Mouse (Mus musculus) neural tube, embryonic 11.5 days (tissue): ENCODE measurements at regions not wholly inside any gene's neighbourhood (a gene's known extent, or its start where the extent isn't known, plus 50 kb on each side); places are given as distances from the start of the nearest gene placed in this dataset.
"Not testable (repeated sequence)": the region's sequence is repeated elsewhere in the genome, so short reads cannot be mapped to it uniquely, and the experiment has no call there.

Source experiments
- ATAC-seq: fragments of 200-750 bp; cut with Nextera tagmentation; 2 replicates; pipeline ENCODE4 v1.8.0; 2017; ENCODE audit warnings: moderate number of reproducible peaks, mild to moderate bottlenecking, moderate TSS enrichment, moderate library complexity; ENCODE audit not compliant: insufficient read depth, low FRiP score, low TSS enrichment
- DNase-seq: peaks from one replicate; pipeline ENCODE4 v3.0.0-alpha.2; 2015; ENCODE audit warnings: low spot score
- H3K27ac ChIP-seq: fragments of 300-500 bp; sonication (generic); 2 replicates; pipeline ENCODE4 v1.5.1; 2014; ENCODE audit warnings: low read depth, mild to moderate bottlenecking, low read length
- H3K27me3 ChIP-seq: fragments of 300-500 bp; sonication (generic); 2 replicates; pipeline ENCODE4 v1.6.1; 2014; ENCODE audit warnings: mild to moderate bottlenecking, low read length, mixed read lengths; ENCODE audit not compliant: control insufficient read depth, insufficient read depth
- H3K36me3 ChIP-seq: fragments of 300-500 bp; sonication (generic); 2 replicates; pipeline ENCODE4 v1.6.1; 2014; ENCODE audit warnings: mild to moderate bottlenecking, low read length, moderate library complexity, mixed read lengths; ENCODE audit not compliant: control insufficient read depth, insufficient read depth
- H3K4me1 ChIP-seq: fragments of 300-500 bp; sonication (generic); 2 replicates; pipeline ENCODE4 v1.6.1; 2014; ENCODE audit warnings: low read length, mixed read lengths; ENCODE audit not compliant: control insufficient read depth, insufficient read depth
- H3K4me2 ChIP-seq: fragments of 300-500 bp; sonication (generic); 2 replicates; pipeline ENCODE4 v1.6.1; 2014; ENCODE audit warnings: low read depth, mild to moderate bottlenecking, moderate library complexity
- H3K4me3 ChIP-seq: fragments of 300-500 bp; sonication (generic); 2 replicates; pipeline ENCODE4 v1.5.1; 2014; ENCODE audit warnings: low read depth, low read length
- H3K9ac ChIP-seq: fragments of 300-500 bp; sonication (generic); 2 replicates; pipeline ENCODE4 v1.6.1; 2014; ENCODE audit warnings: mild to moderate bottlenecking, low read length
- H3K9me3 ChIP-seq: fragments of 300-500 bp; sonication (generic); 2 replicates; pipeline ENCODE4 v1.6.1; 2016; ENCODE audit warnings: low read length; ENCODE audit not compliant: control insufficient read depth
- WGBS: fragments of 180-500 bp; shearing (Covaris S2); extraction: QIAGEN DNeasy Blood & Tissue Kit; methylation state at CpG from one replicate; pipeline ENCODE4 v1.1.7; 2014; 5-methylcytosine and 5-hydroxymethylcytosine counted together

DNA sequence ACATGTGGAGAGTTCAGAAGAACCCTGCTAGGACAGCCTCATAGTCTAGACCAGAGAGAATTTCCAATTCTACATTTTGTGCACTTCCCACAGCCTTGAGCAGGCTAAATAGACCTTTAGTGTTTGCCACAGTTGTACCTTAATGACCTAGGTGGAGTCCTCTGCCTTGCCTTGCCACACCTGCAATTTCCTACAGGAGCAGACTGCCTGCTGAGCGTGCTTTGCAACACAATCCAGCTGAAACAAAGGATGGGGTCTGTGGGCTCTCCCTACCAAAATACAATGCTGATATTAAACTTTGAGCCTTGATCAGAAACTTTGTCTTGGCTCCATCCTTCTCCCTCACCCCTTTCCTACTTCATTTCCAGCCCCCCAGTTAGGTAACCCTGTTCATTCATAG lies 326.0 kb upstream of the Snx7 start:
- no peaks in the 10 kb centered on the region for H3K4me1 ChIP-seq
- no peaks in the 10 kb centered on the region for H3K9me3 ChIP-seq
- 48% methylated on average over 1 of the region's 1 CpGs for WGBS
- H3K4me3 ChIP-seq = no peak overlapping the region
- H3K36me3 ChIP-seq = no peaks in the 10 kb centered on the region
- no peak overlapping the region for H3K27ac ChIP-seq
- ATAC-seq (no peak), DNase-seq (no peak)
- H3K4me2 ChIP-seq = no peak overlapping the region
- H3K9ac ChIP-seq = no peak overlapping the region
- no peaks in the 10 kb centered on the region for H3K27me3 ChIP-seq

DNA sequence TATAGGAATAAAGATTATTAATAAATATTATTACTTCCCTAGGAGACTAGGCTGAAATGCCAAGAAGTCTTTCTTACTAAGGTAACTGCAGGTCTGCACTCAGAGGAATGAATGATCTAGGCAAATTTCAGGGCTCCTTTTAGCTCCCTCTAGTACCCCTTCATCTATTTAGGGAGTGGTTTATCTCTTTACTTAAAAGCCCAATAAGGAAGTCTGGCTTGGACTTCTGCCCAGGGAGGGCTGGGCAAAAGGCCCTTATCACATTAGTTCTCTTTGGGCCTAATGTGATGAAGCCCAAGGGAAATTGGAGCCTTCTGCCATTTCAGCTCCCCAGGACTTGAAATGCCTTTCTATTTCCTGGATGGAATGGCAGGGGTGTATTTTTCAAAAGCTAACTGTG lies 320.6 kb upstream of the Snx7 start:
- no peak overlapping the region for H3K9ac ChIP-seq
- no peaks in the 10 kb centered on the region for H3K9me3 ChIP-seq
- no peak overlapping the region for H3K4me3 ChIP-seq
- DNase-seq = no peak
- H3K36me3 ChIP-seq = no peaks in the 10 kb centered on the region
- no peaks in the 10 kb centered on the region for H3K4me1 ChIP-seq
- H3K27me3 ChIP-seq = no peaks in the 10 kb centered on the region
- no peak overlapping the region for H3K4me2 ChIP-seq
- ATAC-seq = no peak
- no peak overlapping the region for H3K27ac ChIP-seq

DNA sequence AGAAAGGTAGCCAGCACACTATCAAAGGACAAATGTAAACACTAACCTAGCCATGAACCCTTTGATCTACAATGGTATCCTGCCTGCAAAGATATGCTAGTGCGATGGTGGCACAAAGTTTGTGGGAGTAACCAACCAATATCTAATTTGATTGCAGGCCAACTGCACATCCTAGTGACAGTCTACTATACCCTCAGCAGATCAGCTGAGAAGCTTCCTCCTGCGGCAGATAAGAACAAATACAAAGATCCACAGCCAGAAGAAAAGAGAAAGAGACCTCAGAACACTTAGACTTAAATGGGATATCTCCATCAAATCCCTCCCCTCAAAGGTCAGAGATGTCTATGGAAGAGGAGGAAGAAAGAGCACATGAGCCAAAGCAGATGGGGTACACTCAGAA lies 308.7 kb upstream of the Snx7 start:
- WGBS = 87% methylated on average over 2 of the region's 2 CpGs
- no peak for ATAC-seq

DNA sequence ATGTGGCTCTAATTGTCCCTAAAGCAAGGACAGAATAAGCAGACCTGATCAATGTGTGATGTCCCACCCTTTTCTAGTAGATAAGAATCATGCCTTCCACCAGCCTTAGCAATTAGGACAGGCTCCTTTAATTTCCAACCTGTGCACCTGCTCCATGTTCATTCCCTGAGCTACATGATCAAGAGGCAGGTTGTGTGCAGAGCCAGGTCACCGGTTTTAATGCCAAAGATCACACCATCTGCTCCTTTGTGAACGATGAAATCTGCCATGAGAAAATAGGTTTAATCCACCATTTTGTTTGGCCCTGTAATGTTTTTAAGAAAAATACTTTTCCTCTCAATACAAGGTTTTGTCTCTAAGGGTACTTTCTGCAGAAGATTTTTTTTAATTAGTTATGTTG lies 294.2 kb upstream of the Snx7 start:
- H3K9me3 ChIP-seq = no peaks in the 10 kb centered on the region
- no peaks in the 10 kb centered on the region for H3K36me3 ChIP-seq
- H3K4me2 ChIP-seq = no peak overlapping the region
- ATAC-seq = no peak
- no peak overlapping the region for H3K4me3 ChIP-seq
- no peaks in the 10 kb centered on the region for H3K27me3 ChIP-seq
- no peak overlapping the region for H3K9ac ChIP-seq
- H3K4me1 ChIP-seq = no peaks in the 10 kb centered on the region
- no peak overlapping the region for H3K27ac ChIP-seq
- WGBS = 92% methylated on average over 2 of the region's 2 CpGs
- DNase-seq = no peak

More for the DNA sequence above, 308.7 kb upstream of the Snx7 start:
- Histone ChIP-seq H3K36me3 (no peaks in the 10 kb centered on the region), H3K9me3 (no peaks in the 10 kb centered on the region), H3K4me1 (no peaks in the 10 kb centered on the region), H3K27me3 (no peaks in the 10 kb centered on the region), H3K4me2 (no peak overlapping the region), H3K9ac (no peak overlapping the region), H3K4me3 (no peak overlapping the region), H3K27ac (no peak overlapping the region)
- no peak for DNase-seq

DNA sequence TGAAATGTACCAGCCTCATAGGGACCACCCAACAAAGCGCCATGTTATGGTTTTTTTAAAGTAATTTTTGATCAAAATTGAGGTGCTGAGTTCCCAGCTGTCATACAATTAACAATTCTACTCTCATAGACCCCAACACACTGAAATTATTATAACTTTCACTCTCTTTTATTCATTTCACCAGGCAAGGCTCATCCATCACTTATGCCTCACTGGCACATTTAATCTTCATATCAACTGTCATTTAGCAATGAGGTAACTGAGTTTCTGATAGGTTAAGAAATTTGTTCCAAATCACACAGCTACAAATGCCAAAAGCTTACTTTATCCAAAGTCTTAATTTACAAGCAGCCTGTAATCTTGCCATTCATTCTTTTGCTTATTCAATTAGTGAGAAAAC lies 276.1 kb upstream of the Snx7 start:
- Histone ChIP-seq H3K27ac (no peak overlapping the region), H3K9ac (no peak overlapping the region), H3K27me3 (no peaks in the 10 kb centered on the region), H3K4me2 (no peak overlapping the region), H3K4me3 (no peak overlapping the region), H3K9me3 (no peaks in the 10 kb centered on the region), H3K4me1 (no peaks in the 10 kb centered on the region), H3K36me3 (no peaks in the 10 kb centered on the region)
- WGBS = 97% methylated on average over 1 of the region's 1 CpGs
- ATAC-seq (no peak), DNase-seq (no peak)

DNA sequence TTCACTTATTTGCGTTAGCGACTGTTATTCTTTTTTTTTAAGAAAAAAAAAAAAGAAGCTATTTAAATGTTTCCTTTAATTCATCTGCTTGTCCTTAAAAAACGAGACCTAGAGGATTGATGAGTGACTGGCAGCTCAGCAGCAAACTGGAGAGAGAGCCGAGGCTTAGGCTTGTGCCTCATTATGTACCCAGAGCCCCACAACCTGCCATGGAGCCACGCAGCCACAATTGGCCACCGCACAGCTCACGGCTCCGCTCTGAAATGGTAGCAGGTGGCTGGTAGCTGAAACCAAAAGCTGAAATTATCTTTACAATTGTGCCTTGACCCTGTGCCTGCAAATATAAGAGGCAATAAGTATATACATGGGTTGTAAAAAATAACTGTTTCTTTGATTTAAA lies 273.0 kb upstream of the Snx7 start:
- no peak overlapping the region for H3K4me2 ChIP-seq
- ATAC-seq (no peak), DNase-seq (no peak)
- H3K4me1 ChIP-seq = no peaks in the 10 kb centered on the region
- no peak overlapping the region for H3K4me3 ChIP-seq
- no peak overlapping the region for H3K27ac ChIP-seq
- H3K27me3 ChIP-seq = no peaks in the 10 kb centered on the region
- WGBS = 84% methylated on average over 8 of the region's 8 CpGs
- H3K9me3 ChIP-seq = no peaks in the 10 kb centered on the region
- H3K9ac ChIP-seq = no peak overlapping the region
- H3K36me3 ChIP-seq = no peaks in the 10 kb centered on the region

DNA sequence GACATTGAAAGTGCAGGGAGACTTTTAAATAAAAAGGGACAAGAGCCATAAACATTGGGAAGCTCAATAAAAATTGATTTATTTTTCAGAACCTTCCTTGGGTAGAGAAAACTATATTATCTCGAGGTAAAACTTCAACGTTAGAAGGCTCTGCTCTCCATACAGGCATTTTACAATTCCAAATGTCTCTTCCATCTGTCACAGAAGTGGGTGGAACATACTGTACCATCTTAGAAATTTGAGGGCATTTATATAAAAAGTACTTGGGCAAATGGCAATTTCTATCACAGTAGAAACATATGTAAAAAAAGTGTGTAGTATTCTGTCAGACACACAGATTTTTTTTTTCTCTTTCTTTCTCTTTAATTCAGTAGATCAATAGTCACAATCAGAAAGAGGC lies 271.4 kb upstream of the Snx7 start:
- no peak overlapping the region for H3K9ac ChIP-seq
- 79% methylated on average over 2 of the region's 2 CpGs for WGBS
- H3K27ac ChIP-seq = no peak overlapping the region
- no peak overlapping the region for H3K4me2 ChIP-seq
- no peaks in the 10 kb centered on the region for H3K27me3 ChIP-seq
- H3K4me3 ChIP-seq = no peak overlapping the region
- DNase-seq = no peak
- no peak for ATAC-seq
- H3K9me3 ChIP-seq = no peaks in the 10 kb centered on the region
- H3K4me1 ChIP-seq = no peaks in the 10 kb centered on the region
- H3K36me3 ChIP-seq = no peaks in the 10 kb centered on the region

DNA sequence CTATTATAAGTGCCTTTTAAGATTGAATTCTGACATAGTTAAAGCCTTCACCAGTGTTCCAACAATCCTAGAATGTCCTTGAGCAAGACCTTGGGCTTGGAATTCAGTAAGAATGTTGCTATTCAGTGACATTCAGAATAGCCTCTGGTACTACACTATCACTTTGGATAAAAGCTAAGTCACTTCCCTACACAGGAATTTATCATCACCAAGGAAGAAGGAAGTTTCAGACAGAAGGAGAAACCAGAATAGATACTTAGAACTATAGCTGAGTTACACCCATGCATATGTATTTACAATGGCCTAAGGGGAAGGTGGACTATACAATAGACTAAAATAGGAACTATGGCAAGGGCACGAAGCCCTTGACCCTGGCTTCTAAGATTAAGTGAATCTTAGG lies 259.6 kb upstream of the Snx7 start:
- H3K9me3 ChIP-seq, H3K4me3 ChIP-seq, H3K9ac ChIP-seq, H3K36me3 ChIP-seq, H3K27me3 ChIP-seq, H3K27ac ChIP-seq, H3K4me2 ChIP-seq, ATAC-seq, DNase-seq, H3K4me1 ChIP-seq: not testable (repeated sequence)
- WGBS = 100% methylated on average over 1 of the region's 1 CpGs

DNA sequence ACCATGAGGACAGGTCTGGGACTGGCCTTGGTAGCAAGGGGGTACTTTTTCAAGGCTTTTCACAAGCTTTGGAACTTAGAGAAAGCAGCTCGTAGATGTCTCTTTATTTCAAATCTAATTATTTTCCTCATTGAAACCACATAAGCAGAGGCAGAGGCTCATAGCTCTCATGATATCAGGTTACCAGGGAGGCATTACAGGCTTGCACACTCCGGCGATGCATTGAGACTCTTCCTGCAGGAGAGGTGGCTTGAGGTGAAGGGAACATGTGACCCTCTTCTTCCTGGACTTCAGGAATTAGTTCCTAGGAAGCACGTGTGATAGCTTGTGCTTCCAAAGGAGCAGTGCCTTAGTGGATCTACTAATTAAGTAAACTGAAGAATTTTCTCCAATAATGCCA lies 233.9 kb upstream of the Snx7 start:
- Histone ChIP-seq H3K9me3 (no peaks in the 10 kb centered on the region), H3K4me3 (no peak overlapping the region), H3K27me3 (no peaks in the 10 kb centered on the region), H3K4me2 (no peak overlapping the region), H3K4me1 (no peaks in the 10 kb centered on the region), H3K9ac (no peak overlapping the region), H3K36me3 (no peaks in the 10 kb centered on the region), H3K27ac (no peak overlapping the region)
- WGBS = 79% methylated on average over 4 of the region's 4 CpGs
- ATAC-seq (no peak), DNase-seq (no peak)
